Mouse (Mus musculus) layer of hippocampus, adult 9-10 months (tissue): ENCODE results near the gene Hormad1.
"Not testable (repeated sequence)": the region's sequence is repeated elsewhere in the genome, so short reads cannot be mapped to it uniquely, and the experiment has no call there.

ENCODE experiments used
- DNase-seq: peaks from one replicate; pipeline ENCODE4 v3.0.0; 2022; ENCODE audit warnings: low spot score

The Hormad1 gene

GRCm38 (mm10) chr3:95559437-95559836 lies at the start of gene Hormad1:
Hormad1 (plus strand) TSS chr3:95559677.
- DNase-seq, result no peak

DNA sequence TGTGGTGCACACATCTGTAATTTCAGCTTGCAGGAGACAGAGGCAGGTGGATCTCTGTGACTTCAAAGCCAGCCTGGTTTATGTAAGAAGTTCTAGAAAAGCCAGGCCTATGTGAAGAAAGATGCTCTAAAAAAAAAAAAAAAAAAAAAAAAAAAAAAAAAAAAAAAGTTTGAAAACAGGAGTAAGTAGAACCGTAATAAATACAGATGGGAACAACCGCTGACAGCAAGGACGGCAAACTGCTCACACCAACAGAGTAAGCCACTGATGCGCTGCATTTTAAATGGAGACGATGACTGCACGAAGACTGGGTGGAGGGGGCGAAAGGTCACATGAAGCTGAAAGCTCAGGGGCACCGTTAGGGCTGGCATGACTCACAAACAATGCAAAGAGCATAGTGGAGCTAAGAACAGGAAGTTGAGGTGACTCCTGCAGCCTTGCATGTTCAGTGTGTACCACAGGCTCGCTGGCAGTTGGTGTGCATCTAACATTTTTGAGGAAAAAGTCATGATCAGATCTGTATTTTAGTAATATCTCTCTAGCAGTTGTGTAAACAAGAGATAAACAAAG lies 47.8 kb upstream of the Hormad1 start:
- no peak for DNase-seq

DNA sequence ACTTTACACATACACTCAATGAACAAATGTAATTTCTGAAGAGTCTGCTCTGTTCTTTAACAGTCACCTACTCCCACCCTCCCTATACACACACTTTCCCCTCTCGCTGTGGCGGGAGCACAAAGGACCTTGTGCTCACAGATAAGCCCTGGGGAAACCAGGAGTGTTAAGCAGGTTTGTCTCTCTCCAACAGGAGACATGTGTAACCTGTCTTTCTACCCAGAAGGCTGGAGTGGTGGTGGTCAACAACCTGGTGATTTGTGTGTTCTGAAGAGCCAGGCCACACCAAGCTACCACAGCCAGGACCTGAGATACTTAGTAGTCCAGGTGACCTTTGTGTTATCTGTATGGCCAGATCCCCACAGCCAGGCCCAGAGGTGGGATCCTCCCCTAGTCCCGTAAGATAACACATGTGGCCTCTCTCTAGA lies 42.8 kb upstream of the Hormad1 start:
- DNase-seq, result no peak

GRCm38 (mm10) chr3:95517493-95517898 lies 42.0 kb upstream of the Hormad1 start:
- peak; percentile 60 for DNase-seq

DNA sequence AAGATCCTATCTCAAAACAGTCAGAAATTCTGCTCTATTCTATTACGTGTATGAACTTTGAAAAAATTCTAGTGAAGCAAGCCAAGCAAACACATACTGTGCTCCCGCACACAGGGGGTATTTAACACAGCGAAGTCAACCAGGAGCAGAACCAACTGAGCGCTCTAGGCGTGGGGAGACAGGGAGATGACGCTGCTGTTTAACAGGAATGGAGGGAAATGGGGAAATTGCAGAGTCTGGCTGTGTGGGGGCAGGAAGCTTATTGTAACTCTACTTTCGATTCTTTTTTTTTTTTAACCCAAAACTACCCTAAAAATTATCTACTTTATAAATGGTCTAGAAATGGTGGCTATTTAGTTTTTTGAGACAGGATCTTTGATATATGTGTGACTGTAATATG lies 40.6 kb upstream of the Hormad1 start:
- DNase-seq, result no peak

DNA sequence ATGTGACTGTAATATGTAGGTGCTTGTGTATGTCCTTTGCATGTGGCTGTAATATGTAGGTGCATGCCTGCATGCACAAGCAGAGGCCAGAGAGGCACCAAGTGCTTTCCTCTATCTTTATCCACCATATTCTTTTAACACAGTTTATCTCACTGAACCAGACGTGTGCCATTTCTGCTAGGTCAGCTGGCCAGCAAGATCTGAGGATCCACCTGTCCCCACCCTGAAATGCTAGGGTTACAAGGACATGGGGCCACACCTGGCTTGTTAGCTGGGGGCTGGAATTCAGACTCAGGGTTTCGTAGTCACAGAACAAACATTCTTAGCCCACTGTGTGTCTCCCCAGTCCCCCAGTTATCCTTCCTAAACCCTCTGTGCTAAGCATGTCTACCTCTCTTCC lies 40.2 kb upstream of the Hormad1 start:
- DNase-seq, result no peak

GRCm38 (mm10) chr3:95520100-95520499 lies 39.4 kb upstream of the Hormad1 start:
- DNase-seq, result no peak

GRCm38 (mm10) chr3:95521168-95521567 lies 38.3 kb upstream of the Hormad1 start:
- no peak for DNase-seq

- DNase-seq, result no peak
These were observed 35.8 kb upstream of the Hormad1 start for GRCm38 (mm10) chr3:95523662-95524061.

GRCm38 (mm10) chr3:95524673-95525072 lies 34.8 kb upstream of the Hormad1 start:
- no peak for DNase-seq

DNA sequence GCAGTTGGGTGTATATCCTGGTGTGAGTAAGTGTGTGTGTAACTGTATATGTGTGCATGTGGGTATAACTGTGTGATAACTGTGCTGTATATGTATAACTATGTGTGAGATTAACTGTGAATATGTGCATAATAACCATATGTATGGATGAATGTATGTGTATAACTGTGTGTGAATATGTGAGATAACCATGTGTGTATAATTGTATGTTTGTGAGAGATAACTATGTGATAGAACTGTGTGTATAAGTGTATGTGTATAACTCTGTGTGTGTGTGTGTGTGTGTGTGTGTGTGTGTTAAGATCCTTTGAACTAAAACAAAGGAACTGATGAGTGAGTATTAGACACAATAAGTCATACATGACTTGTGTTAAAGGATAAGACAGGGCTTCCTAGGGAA lies 33.4 kb upstream of the Hormad1 start:
- DNase-seq, result no peak

GRCm38 (mm10) chr3:95526622-95527211 lies 32.8 kb upstream of the Hormad1 start, which contains the start of gene Ctss:
Ctss (plus strand) TSS chr3:95526786.
- no peak for DNase-seq

DNA sequence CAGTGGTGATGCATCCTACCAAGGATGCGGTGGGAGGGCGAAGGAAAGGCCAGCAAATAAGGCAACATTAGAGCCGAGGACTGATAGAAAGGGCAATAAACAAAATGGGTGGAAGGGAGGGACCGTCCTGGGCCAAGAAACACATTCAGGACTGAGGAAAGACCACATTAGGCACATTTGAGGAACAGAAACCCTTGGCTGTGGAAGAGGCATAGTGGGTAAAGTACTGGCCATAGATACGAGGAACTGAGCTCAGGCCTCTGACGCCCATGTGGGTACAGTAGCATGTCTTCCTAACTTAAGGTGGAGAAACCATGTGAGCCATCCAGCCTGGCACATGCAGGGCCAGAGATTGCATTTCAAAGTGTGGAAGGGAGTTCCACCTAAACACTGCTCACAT lies 29.7 kb upstream of the Hormad1 start:
- DNase-seq, result no peak

GRCm38 (mm10) chr3:95531025-95531424 lies 28.5 kb upstream of the Hormad1 start:
- no peak for DNase-seq

- no peak for DNase-seq
These were observed 26.1 kb upstream of the Hormad1 start for GRCm38 (mm10) chr3:95533364-95533763.

DNA sequence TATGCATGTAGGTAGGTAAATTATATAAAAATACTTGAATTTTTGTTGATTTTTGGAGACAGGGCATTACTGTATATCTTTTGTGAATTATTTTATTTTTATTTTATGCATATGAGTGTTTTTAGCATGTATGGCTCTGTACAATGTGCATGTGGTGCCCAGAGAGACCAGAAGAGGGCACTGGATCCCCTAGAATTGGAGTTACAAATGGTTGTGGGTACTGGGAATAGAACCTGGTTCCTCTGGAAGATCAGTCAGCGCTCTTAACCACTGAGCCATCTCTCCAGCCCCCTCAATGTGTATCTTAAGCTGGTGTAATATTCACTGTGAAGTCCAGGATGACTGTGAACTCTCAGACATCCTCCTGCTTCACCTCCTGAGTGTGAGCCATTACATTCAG lies 24.6 kb upstream of the Hormad1 start:
- no peak for DNase-seq

- DNase-seq, result no peak
These were observed 20.5 kb upstream of the Hormad1 start for GRCm38 (mm10) chr3:95538936-95539335.

DNA sequence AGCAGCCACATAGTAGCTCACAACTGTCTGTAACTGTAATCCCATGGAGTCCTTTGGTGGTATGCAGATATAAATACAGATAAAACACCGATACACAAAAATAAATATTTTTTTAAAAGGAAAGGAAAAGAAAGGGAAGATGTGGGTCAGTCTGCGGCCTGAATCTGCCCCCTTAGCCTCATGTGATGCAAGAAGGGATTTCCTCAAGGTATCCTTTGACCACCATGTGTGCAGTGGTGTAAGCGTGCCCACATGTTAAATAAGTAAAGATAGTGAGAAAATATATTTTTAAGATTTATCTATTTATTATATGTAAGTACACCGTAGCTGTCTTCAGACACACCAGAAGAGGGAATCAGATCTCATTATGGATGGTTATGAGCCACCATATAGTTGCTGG lies 19.6 kb upstream of the Hormad1 start:
- DNase-seq, result no peak

GRCm38 (mm10) chr3:95541186-95541585 lies 18.3 kb upstream of the Hormad1 start:
- DNase-seq, result not testable (repeated sequence)

DNA sequence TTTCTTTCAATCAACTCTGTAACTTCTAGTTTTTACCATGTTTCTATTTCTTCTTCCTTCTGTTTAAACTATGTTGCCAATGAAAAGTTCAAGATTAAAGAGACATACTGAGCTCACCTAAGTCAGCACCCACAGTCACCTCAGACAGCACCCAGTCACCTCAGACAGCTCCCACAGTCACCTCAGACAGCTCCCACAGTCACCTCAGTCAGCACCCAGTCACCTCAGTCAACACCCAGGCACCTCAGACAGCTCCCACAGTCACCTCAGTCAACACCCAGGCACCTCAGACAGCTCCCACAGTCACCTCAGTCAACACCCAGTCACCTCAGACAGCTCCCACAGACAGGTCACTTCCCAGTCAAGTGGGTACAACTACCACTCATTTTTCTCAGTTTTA lies 17.3 kb upstream of the Hormad1 start:
- no peak for DNase-seq

DNA sequence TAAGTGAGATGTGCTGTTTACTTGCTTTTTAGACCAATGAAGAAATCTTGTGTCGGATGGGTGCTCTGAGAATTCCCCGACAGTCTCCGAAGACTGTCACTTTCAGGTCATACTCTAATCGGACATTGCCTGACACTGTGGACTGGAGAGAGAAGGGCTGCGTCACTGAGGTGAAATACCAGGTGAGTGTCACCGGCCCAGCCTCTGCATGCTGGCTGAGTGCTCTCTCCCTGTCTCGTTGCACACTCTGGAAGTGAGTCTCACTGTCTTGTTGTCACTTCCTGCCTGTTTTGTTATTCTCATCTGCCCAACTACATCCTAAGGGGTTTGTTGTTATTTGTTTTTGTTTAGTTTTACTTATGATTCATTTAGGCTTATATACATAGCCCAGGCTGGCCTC lies 16.5 kb upstream of the Hormad1 start:
- no peak for DNase-seq

DNA sequence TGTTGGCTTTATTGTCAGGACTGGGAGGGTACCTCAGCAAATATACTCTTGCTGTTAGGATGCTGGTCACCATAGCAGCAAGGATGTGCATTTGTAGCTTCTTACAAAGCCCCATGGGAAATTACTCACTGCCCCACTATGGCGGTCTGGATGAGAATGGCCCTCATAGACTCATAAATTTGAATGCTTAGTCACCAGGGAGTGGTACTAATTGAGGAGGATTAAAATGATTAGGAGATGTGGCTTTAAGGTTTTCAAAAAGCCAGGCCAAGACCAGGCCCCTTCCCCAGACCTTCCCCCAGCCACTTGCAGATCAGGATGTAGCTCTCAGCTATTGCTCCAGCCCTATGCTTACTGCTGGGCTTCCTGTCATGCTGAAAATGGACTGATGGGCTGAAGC lies 9.3 kb upstream of the Hormad1 start:
- DNase-seq, result no peak

DNA sequence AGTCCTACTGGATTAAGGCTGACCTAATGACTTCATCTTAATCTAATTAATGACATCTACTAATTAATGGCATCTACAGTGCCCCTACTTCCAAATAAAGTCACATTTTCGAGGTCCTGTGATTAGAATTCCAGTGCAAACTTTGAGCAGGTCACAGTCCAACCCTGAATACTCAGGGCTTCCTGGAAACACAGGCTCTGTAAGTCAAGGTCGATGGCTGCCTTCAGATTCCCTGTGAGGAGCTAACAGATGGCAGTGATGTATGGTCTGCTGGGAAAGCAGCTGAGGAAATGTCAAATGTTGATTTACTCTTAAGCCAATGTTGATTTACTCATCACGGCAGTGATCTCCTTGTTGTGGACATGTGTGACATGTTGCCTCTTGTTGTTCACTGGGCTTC lies 5.5 kb upstream of the Hormad1 start:
- no peak for DNase-seq

DNA sequence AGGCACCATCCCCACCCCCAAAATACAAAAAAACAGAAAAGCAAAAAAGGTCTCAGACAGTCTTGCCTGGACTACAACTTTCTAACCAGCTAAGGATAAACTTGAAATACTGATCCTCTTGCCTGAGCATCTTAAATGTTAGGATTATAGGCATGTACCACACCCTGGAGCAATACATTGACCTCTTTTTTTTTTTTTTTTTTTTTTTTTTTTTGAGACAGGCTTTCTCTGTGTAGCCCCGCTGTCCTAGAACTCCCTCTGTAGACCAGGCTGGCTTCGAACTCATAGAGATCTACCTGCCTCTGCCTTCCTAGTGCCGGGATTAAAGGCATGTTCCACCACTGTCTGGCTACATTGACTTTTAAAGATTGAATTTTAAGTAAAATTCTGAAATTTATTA lies 1.3 kb downstream of the Hormad1 start:
- no peak for DNase-seq
